In genomic region chr4:114684844-114685382, GRCm38 (mm10) we compare ENCODE assay signal across 14 mouse cellular contexts.
DNase-seq lines count a peak whose midpoint lies in the region; ATAC-seq lines count a peak whose summit lies in the region.
"Had no signal": no experiment of that assay in that cellular context is flagged by ENCODE, and none has a peak within 500 bp of the region (broad histone marks: within the 10 kb centered on the region; RNA-seq: fewer than 3 reads in every experiment).

No protein-coding gene starts in this region.

- no peaks in the 10 kb centered on the region for H3K4me1 ChIP-seq in midbrain, embryonic 11.5 days (ENCODE audit: control insufficient read depth, insufficient read depth, low read length)
- H3K4me1 ChIP-seq in midbrain, embryonic 10.5 days: peaks cover 27% of the 10 kb centered on the region
- H3K4me1 ChIP-seq in limb, embryonic 10.5 days: peaks cover 75% of the 10 kb centered on the region

- DNase-seq in embryo, embryonic 10 days (ENCODE audit: low spot score): peak; percentile 61
- DNase-seq in embryo, embryonic 10.5 days (ENCODE audit: low spot score): no peak
- DNase-seq in heart, adult 11 months: peak; percentile 60
- no peak for DNase-seq in heart, adult 8-10 months (ENCODE audit: low spot score)
- DNase-seq in midbrain, embryonic 11.5 days (ENCODE audit: low spot score, missing footprints): peak; percentile 81
- DNase-seq in midbrain, embryonic 10.5 days (ENCODE audit: low spot score): no peak
- DNase-seq in limb, embryonic 10.5 days (ENCODE audit: low spot score): no peak
- DNase-seq in cerebellum, adult 8-10 months: no peak
- DNase-seq: adrenal gland, adult 8-10 months; cerebellum, adult 18-20 months; cerebellum, postnatal 36 days; gastrocnemius, postnatal 36 days had no signal

- 69% methylated on average over 7 of the region's 7 CpGs for WGBS in midbrain, embryonic 11.5 days
- WGBS in midbrain, embryonic 10.5 days: 65% methylated on average over 7 of the region's 7 CpGs
- 39% methylated on average over 7 of the region's 7 CpGs for WGBS in limb, embryonic 10.5 days

- ATAC-seq in midbrain, embryonic 11.5 days (ENCODE audit: low FRiP score): no peak

- no peaks in the 10 kb centered on the region for H3K36me3 ChIP-seq in midbrain, embryonic 11.5 days (ENCODE audit: control insufficient read depth, insufficient read depth, low read length)
- H3K36me3 ChIP-seq in midbrain, embryonic 10.5 days: no peaks in the 10 kb centered on the region
- no peaks in the 10 kb centered on the region for H3K36me3 ChIP-seq in limb, embryonic 10.5 days
- H3K36me3 ChIP-seq: hindbrain, embryonic 12.5 days; hindbrain, embryonic 15.5 days had no signal

- H3K9ac ChIP-seq in midbrain, embryonic 11.5 days (ENCODE audit: low read length): no peak overlapping the region
- H3K9ac ChIP-seq: hindbrain, embryonic 12.5 days; hindbrain, embryonic 15.5 days had no signal

- no peaks in the 10 kb centered on the region for H3K27me3 ChIP-seq in midbrain, embryonic 11.5 days (ENCODE audit: control insufficient read depth, insufficient read depth, low read length)
- H3K27me3 ChIP-seq in midbrain, embryonic 10.5 days (ENCODE audit: low read depth, poor library complexity, severe bottlenecking): peaks cover 59% of the 10 kb centered on the region
- H3K27me3 ChIP-seq in limb, embryonic 10.5 days (ENCODE audit: low read depth, poor library complexity, severe bottlenecking): peaks cover 81% of the 10 kb centered on the region

- no peak overlapping the region for H3K4me2 ChIP-seq in midbrain, embryonic 11.5 days

- no peaks in the 10 kb centered on the region for H3K9me3 ChIP-seq in midbrain, embryonic 11.5 days (ENCODE audit: control insufficient read depth, low read length)
- no peaks in the 10 kb centered on the region for H3K9me3 ChIP-seq in midbrain, embryonic 10.5 days (replicated peaks)
- H3K9me3 ChIP-seq in limb, embryonic 10.5 days (replicated peaks): no peaks in the 10 kb centered on the region
- H3K9me3 ChIP-seq: hindbrain, embryonic 12.5 days; hindbrain, embryonic 15.5 days had no signal

- no peak overlapping the region for H3K4me3 ChIP-seq in midbrain, embryonic 11.5 days (ENCODE audit: low read depth, low read length)
- no peak overlapping the region for H3K4me3 ChIP-seq in midbrain, embryonic 10.5 days
- H3K4me3 ChIP-seq in limb, embryonic 10.5 days: no peak overlapping the region
- H3K4me3 ChIP-seq: hindbrain, embryonic 12.5 days; hindbrain, embryonic 15.5 days had no signal

- H3K27ac ChIP-seq in midbrain, embryonic 11.5 days (ENCODE audit: low read depth, low read length): no peak overlapping the region
- H3K27ac ChIP-seq in midbrain, embryonic 10.5 days (replicated peaks): no peak overlapping the region
- peak overlapping the region; percentile 16; the same call in 1 of the 2 replicates for H3K27ac ChIP-seq in limb, embryonic 10.5 days
- H3K27ac ChIP-seq: hindbrain, embryonic 12.5 days; hindbrain, embryonic 15.5 days had no signal

Comparison
In these comparisons a context has a peak if more than half of its experiments do, and no peak if none do; other contexts are left out.
1. DNase-seq: peak in embryo, embryonic 10 days (single experiment), heart, adult 11 months (single experiment) and midbrain, embryonic 11.5 days (single experiment); none in embryo, embryonic 10.5 days (single experiment), heart, adult 8-10 months (single experiment), midbrain, embryonic 10.5 days (single experiment), limb, embryonic 10.5 days (single experiment) and cerebellum, adult 8-10 months (single experiment).